Mouse (Mus musculus) embryonic facial prominence, embryonic 14.5 days (tissue): Measurements from ENCODE around the gene Snapc5. TPM values are rescaled to one million over a fixed set of nuclear protein-coding genes. Genes with fewer than 3 reads are reported as not detected.
"Not testable (repeated sequence)": the region's sequence is repeated elsewhere in the genome, so short reads cannot be mapped to it uniquely, and the experiment has no call there.

Experiments used
- ATAC-seq: fragments of 200-750 bp; cut with Nextera tagmentation; 2 replicates; pipeline ENCODE4 v1.8.0; 2017; ENCODE audit warnings: low read depth, moderate number of reproducible peaks, moderate TSS enrichment
- DNase-seq: peaks from one replicate; pipeline ENCODE4 v3.0.0-alpha.2; 2015; ENCODE audit warnings: low spot score
- H3K27ac ChIP-seq: fragments of 300-500 bp; sonication (generic); replicated peaks from 2 replicates; pipeline ENCODE4 v1.5.1; 2014; ENCODE audit warnings: low read depth, mild to moderate bottlenecking, low read length, moderate library complexity
- H3K27me3 ChIP-seq: fragments of 300-500 bp; sonication (generic); replicated peaks from 2 replicates; pipeline ENCODE4 v1.6.1; 2014; ENCODE audit warnings: low read length; ENCODE audit not compliant: control insufficient read depth, insufficient read depth
- H3K36me3 ChIP-seq: fragments of 300-500 bp; sonication (generic); 2 replicates; pipeline ENCODE4 v1.6.1; 2014; ENCODE audit warnings: low read length, mixed read lengths; ENCODE audit not compliant: control insufficient read depth, insufficient read depth
- H3K4me1 ChIP-seq: fragments of 300-500 bp; sonication (generic); 2 replicates; pipeline ENCODE4 v1.6.1; 2014; ENCODE audit warnings: antibody characterized with exemption, low read length; ENCODE audit not compliant: control insufficient read depth, insufficient read depth
- H3K4me2 ChIP-seq: fragments of 300-500 bp; sonication (generic); 2 replicates; pipeline ENCODE4 v1.6.1; 2014; ENCODE audit warnings: low read depth, mild to moderate bottlenecking, low read length, moderate library complexity, mixed read lengths
- H3K4me3 ChIP-seq: fragments of 300-500 bp; sonication (generic); 2 replicates; pipeline ENCODE4 v1.5.1; 2014; ENCODE audit warnings: low read depth, mild to moderate bottlenecking, low read length
- H3K9ac ChIP-seq: fragments of 300-500 bp; sonication (generic); 2 replicates; pipeline ENCODE4 v1.6.1; 2014; ENCODE audit warnings: low read depth, mild to moderate bottlenecking, low read length, moderate library complexity, mixed read lengths
- H3K9me3 ChIP-seq: fragments of 300-500 bp; sonication (generic); 2 replicates; pipeline ENCODE4 v1.6.1; 2016; ENCODE audit warnings: low read length; ENCODE audit not compliant: control insufficient read depth
- WGBS: fragments of 180-500 bp; shearing (Covaris S2); extraction: QIAGEN DNeasy Blood & Tissue Kit; methylation state at CpG from one replicate; pipeline ENCODE4 v1.1.7; 2014; 5-methylcytosine and 5-hydroxymethylcytosine counted together
- polyA plus RNA-seq: library from polyadenylated mRNA; unstranded; fragments of >200 nt; fragmentation: Nextera tagmentation; extraction: Ambion mirVana; gene quantifications from 2 replicates; pipeline ENCODE4 v1.2.1, GENCODE M21; 2014

Gene Snapc5
- polyA plus RNA-seq, 1 experiment from 2014 or later: 19.2 TPM

DNA sequence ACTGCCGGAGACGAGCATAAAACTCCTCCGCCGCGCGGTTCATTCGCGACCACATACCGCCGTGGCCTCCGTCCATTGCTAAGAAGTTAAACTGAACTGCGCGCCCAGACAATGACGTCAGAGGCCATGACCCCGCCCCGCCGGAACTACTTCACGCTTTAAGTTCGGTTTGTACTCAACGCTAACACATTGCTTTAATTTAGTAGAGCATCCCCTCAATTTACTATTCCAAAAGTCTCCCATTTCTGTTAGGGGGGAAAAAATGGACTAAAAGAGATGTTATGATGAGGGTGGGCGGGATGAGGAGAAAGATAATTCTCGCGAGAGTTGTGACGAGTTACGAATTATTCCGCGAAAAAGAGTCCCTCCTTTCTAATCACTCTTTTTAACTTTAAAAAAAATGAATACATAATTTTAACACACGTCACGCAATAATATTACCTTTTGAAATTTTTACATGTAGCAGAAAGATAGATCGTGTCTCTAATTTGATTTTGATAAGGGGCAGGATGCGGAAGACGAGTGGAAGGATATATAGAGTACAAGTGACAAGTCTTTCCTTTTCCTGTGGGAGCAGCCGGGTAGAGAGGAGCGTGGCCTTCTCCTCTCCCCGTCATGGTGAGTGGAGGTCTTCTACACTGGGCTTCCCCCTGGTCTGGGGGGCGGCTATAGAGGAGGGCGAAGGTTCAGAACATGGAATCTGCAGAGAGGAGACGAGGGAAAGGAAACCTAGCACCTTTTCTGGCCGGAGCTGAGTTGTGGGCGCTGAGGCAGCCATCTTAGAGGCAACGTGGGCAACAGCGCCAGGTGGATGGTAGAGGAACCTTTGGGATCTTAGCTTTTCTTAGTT is 6.0 kb upstream of the Snapc5 start, which contains the start of the genes Zwilch and Rpl4:
Zwilch (minus strand) TSS at position 289 of the 850 bp plus-strand sequence.
Rpl4 (plus strand) TSS at position 560 of the 850 bp plus-strand sequence.
- Histone ChIP-seq H3K27ac (peak within 1 kb of the TSS; percentile 97), H3K36me3 (peaks cover 35% of the 10 kb centered on the region), H3K4me3 (peak within 1 kb of the TSS; percentile 56), H3K4me1 (peaks cover 11% of the 10 kb centered on the region; the same call in 1 of the 2 replicates), H3K9me3 (no peaks in the 10 kb centered on the region), H3K9ac (peak within 1 kb of the TSS; percentile 76), H3K27me3 (no peaks in the 10 kb centered on the region), H3K4me2 (peak within 1 kb of the TSS; percentile 92)
- peak; percentile 90 for DNase-seq
- ATAC-seq: peak; percentile 88
- under 1% methylated on average over 42 of the region's 42 CpGs for WGBS

DNA sequence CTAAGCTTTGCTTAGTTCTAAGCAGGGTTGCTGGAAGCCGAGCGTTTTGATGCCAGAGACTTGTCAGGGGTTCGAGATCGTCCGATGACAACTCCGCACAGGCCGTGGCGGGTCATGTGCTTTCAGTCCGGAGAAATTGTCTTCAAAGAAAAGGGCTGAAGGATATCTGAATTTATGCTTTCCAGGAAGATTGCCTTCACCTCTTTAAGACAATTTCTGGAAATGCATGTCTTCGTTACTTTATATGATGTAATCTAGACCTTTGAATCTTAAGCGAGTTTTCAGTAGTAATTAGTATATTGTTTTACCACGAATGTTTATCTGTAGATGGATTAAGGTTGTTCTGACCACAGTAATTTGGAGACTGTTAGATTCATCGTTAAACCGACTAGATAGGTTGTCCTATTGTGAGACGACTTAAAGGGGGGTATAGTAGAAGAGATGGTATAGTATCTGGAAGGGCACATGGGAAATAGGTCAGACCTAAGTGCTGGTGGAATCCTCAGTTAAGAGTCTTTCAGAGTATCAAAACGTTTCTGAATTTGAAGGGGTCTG is 5.3 kb upstream of the Snapc5 start:
- Histone ChIP-seq H3K4me1 (peaks cover 11% of the 10 kb centered on the region; the same call in 1 of the 2 replicates), H3K4me3 (peak overlapping the region; percentile 56), H3K36me3 (peaks cover 42% of the 10 kb centered on the region), H3K4me2 (peak overlapping the region; percentile 92), H3K9ac (peak overlapping the region; percentile 76), H3K27ac (peak overlapping the region; percentile 97), H3K9me3 (no peaks in the 10 kb centered on the region), H3K27me3 (no peaks in the 10 kb centered on the region)
- DNase-seq (no peak), ATAC-seq (no peak)
- WGBS: under 1% methylated on average over 16 of the region's 16 CpGs

DNA sequence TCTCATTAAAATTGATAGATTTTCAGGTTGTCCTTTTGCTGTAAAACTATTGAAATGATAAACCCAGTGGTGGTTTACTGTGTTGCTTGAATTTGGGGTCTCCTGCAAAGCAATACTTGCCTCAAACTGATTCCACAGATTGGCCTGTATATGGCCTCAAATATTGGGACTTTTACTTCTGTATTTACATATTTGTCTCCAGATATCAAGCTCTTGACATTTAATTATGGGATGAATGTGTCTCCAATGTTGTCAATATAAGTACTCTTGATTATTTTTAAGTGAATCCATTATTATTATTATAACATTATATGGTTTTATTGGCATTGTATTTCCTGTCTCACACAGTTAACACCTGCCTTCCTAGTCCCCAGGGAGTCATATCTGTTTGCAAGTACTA is 4.7 kb upstream of the Snapc5 start:
- H3K27me3 ChIP-seq: no peaks in the 10 kb centered on the region
- H3K27ac ChIP-seq: no peak overlapping the region
- H3K4me2 ChIP-seq: peak overlapping the region; percentile 92
- peak overlapping the region; percentile 56 for H3K4me3 ChIP-seq
- H3K36me3 ChIP-seq: peaks cover 43% of the 10 kb centered on the region
- peak overlapping the region; percentile 76 for H3K9ac ChIP-seq
- H3K4me1 ChIP-seq: peaks cover 11% of the 10 kb centered on the region; the same call in 1 of the 2 replicates
- no peaks in the 10 kb centered on the region for H3K9me3 ChIP-seq
- ATAC-seq: no peak
- DNase-seq: no peak

DNA sequence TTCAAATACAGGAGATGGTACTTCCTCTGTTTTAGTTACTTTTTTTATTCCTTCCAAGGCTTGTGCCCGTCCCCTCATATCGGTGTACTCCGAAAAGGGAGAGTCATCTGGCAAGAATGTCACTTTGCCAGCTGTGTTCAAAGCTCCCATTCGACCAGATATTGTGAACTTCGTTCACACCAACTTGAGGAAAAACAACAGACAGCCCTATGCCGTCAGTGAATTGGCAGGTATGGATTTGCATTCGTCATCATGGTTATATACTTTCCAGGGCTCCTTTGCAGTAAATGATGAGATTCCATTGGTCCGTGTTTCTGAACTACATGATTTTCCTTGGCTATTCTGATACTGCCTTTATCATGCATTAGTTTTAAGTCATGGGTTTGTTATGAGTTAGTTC is 4.3 kb upstream of the Snapc5 start:
- peak overlapping the region; percentile 56 for H3K4me3 ChIP-seq
- 66% methylated on average over 8 of the region's 8 CpGs for WGBS
- no peaks in the 10 kb centered on the region for H3K9me3 ChIP-seq
- H3K36me3 ChIP-seq: peaks cover 43% of the 10 kb centered on the region
- H3K9ac ChIP-seq: peak overlapping the region; percentile 76; the same call in 1 of the 2 replicates
- H3K27me3 ChIP-seq: no peaks in the 10 kb centered on the region
- DNase-seq (no peak), ATAC-seq (no peak)
- no peak overlapping the region for H3K27ac ChIP-seq
- peaks cover 12% of the 10 kb centered on the region; the same call in 1 of the 2 replicates for H3K4me1 ChIP-seq
- H3K4me2 ChIP-seq: peak overlapping the region; percentile 92

DNA sequence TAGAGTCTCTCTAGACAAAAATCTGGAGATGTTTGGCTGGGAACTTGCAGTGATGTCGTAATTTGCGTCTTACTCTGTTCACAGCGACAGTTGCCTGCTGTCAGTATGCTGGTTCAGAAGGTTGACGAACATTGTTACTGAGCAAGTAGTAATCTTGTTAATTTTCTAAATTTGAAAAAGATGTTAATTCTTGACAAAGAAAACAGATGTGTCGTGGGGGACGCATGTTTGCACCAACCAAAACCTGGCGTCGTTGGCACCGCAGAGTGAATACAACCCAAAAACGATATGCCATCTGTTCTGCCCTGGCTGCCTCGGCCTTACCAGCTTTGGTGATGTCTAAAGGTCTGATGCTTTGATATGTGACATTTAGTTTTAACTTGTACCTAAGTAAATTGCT is 3.7 kb upstream of the Snapc5 start:
- Histone ChIP-seq H3K9me3 (no peaks in the 10 kb centered on the region), H3K27me3 (no peaks in the 10 kb centered on the region), H3K4me3 (no peak overlapping the region), H3K27ac (no peak overlapping the region), H3K9ac (no peak overlapping the region), H3K36me3 (peaks cover 44% of the 10 kb centered on the region), H3K4me2 (no peak overlapping the region), H3K4me1 (peaks cover 14% of the 10 kb centered on the region; the same call in 1 of the 2 replicates)
- ATAC-seq (no peak), DNase-seq (no peak)
- WGBS: 86% methylated on average over 11 of the region's 11 CpGs

DNA sequence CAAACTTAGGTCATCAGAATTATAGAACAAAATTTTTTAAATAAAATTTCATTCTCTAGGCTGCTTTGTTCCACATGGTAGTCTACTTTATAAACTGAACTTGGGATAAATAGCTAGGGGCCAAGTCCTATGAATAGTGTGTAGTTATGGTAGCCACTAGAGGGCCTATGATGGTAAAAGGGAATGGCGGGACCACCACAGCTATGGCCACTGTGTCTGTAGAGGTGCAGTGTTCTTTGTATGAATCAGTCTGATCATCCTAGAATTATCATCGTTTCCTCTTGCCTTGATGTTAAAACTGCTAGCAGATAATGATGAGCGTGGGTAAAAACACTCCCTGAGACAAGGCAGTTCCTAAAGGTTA is 482 bp upstream of the Snapc5 start:
- peak overlapping the region; percentile 82 for H3K27ac ChIP-seq
- DNase-seq (peak; percentile 56), ATAC-seq (peak; percentile 60)
- H3K36me3 ChIP-seq: peaks cover 66% of the 10 kb centered on the region
- H3K27me3 ChIP-seq: no peaks in the 10 kb centered on the region
- H3K9me3 ChIP-seq: no peaks in the 10 kb centered on the region
- H3K4me2 ChIP-seq: peak overlapping the region; percentile 55
- peaks cover 10% of the 10 kb centered on the region; the same call in 1 of the 2 replicates for H3K4me1 ChIP-seq
- 55% methylated on average over 3 of the region's 3 CpGs for WGBS
- peak overlapping the region; percentile 64 for H3K4me3 ChIP-seq
- peak overlapping the region; percentile 64; the same call in 1 of the 2 replicates for H3K9ac ChIP-seq

DNA sequence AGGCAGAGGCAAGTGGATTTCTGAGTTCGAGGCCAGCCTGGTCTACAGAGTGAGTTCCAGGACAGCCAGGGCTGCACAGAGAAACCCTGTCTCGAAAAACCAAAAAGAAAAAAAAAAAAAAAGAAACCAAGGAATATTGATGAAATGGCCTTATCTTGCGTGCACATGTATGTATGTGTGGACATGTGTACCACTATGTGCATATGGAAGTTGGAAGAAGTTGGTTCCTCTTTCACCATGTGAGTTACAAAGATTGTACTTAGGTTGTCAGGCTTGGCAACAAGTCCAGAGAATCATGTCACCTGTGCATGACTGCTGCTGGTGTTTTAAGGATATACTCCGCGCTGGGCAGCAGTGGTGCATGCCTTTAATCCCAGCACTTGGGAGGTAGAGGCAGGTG is 4.2 kb downstream of the Snapc5 start:
- DNase-seq, H3K9ac ChIP-seq, H3K4me1 ChIP-seq, H3K4me3 ChIP-seq, H3K4me2 ChIP-seq, H3K27me3 ChIP-seq, H3K27ac ChIP-seq, ATAC-seq, H3K9me3 ChIP-seq: not testable (repeated sequence)
- 89% methylated on average over 5 of the region's 5 CpGs for WGBS
- H3K36me3 ChIP-seq: peaks cover 66% of the 10 kb centered on the region

DNA sequence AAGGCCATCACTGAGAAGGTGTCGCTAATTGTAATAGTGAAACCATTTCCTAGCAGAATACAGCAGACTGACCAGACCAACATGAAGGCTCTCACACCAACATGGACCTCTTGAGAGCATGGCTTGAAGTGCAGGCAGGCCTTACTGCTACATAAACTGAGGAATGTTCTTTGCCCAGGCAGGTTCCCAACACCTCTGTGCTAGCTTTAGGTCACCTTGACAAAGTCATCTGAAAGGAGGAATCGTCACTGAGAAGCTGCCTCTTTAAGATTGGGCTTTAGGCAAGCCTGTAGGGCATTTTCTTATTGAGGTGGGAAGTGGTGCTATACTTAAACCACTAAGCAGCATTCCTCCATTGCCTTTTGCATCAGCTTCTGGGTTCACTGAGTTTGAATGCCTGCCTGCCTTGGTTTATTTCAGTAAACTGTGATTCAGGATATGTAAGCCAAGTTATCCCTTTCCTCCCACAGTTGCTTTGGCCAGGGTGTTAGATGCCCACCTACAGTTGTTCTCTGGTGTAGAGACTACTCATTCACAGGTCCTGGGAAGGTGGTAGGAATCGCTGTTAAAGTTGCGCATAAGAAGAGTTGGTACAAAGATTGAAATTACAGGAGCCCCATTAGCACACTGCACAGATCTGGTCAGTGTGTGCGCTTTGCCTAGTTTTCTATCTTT is 5.2 kb downstream of the Snapc5 start:
- no peak overlapping the region for H3K9ac ChIP-seq
- no peak overlapping the region for H3K4me2 ChIP-seq
- H3K4me1 ChIP-seq: 0 out of 2 replicates have a peak, but pooled peaks cover 3% of the 10 kb centered on the region
- no peak overlapping the region for H3K27ac ChIP-seq
- H3K4me3 ChIP-seq: no peak overlapping the region
- no peaks in the 10 kb centered on the region for H3K27me3 ChIP-seq
- DNase-seq (no peak), ATAC-seq (no peak)
- peaks cover 70% of the 10 kb centered on the region for H3K36me3 ChIP-seq
- H3K9me3 ChIP-seq: no peaks in the 10 kb centered on the region
- 92% methylated on average over 5 of the region's 5 CpGs for WGBS
